Mouse (Mus musculus) brain, embryonic 18.5 days (tissue): ENCODE data around the gene Zdhhc12.

ENCODE experiments used
- DNase-seq: peaks from one replicate; pipeline ENCODE4 v3.0.0-alpha.2; 2012; ENCODE audit warnings: low read depth, low spot score

Gene Zdhhc12

GRCm38 (mm10) chr2:30100214-30100613 lies 6.8 kb upstream of the Zdhhc12 start:
- DNase-seq = no peak

DNA sequence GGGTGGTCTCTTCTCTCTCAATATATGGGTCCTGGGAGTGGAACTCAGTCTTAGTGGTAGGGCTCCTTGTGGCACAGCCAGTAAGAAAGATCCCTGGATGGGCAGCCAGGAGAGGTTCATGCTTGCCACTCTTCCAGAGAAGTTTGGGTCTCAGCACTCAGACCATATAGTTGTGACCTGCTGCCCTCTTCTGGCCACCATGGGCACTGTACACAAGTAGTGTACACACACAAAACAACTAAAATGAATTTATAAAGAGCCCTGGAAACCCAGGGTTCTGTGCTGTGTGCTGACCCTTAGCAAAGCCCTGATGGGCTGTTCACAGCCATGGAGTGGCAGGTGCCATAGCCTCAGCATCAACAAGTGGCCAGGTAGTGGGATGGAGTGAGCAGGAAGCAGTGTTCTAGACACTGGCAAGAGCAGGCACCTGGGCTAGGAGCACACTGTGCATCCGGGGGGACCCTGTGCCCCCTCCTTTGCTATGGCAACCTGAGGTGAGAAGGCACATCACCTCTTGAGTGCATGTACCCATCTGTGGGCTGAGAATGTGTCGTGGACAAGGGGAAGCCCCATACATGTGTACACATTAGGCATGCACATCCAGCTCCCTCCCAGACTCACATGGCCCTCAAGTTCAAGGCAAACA lies 2.6 kb upstream of the Zdhhc12 start:
- no peak for DNase-seq

- no peak for DNase-seq
Measured at GRCm38 (mm10) chr2:30094208-30094588, 750 bp upstream of the Zdhhc12 start.

DNA sequence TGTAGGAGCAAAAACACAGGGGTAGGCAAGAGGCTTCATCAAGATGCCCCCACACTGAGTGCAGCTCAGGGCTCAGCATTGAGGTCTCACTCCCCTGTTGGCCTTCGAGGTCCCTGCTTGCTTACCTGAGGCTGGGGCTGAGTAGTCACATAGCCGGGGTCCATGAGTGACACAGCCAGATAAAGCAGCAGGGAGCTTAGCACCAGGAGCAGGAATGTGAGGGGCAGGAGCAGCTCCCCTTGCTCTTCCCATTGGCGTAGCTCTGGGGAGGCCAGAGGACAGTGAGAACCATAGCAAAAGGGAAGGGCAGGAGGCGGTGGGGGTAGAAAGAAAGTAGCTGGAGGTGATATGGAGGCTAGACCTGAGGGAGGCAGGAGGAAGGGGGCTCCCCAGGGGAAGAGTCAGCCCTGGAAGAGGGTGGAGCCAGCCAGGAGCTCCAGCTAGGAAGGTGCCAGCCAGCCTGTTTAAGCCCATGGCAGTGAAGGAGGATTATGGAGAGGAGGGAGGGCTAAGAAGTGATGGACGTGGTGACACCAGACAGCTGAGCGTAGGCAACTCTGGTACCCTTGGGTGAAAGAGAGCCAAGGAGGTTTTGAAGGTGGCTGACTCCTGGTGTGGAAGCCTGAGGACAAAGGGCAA lies 1.0 kb downstream of the Zdhhc12 start:
- no peak for DNase-seq

DNA sequence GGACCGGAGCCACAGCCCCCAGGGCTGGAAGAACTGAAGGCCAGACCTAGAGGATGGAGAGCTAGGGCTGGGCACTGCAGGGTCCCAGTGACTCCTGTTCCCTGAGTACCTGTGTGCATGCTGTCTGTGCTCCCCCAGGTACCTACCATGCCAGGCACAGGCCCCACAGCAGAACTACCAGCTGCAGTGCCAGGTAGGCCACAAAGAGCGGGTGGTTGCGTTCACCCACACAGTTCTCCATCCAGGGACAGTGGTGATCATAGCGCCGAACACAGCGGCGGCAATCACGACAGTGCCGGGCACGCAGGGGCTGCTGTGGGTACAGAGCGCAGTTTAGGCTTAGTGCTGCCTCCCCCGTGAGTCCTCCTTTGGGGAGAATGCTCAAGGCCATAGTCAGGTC lies 1.9 kb downstream of the Zdhhc12 start:
- DNase-seq = no peak

GRCm38 (mm10) chr2:30087310-30087709 lies 6.1 kb downstream of the Zdhhc12 start:
- no peak for DNase-seq

DNA sequence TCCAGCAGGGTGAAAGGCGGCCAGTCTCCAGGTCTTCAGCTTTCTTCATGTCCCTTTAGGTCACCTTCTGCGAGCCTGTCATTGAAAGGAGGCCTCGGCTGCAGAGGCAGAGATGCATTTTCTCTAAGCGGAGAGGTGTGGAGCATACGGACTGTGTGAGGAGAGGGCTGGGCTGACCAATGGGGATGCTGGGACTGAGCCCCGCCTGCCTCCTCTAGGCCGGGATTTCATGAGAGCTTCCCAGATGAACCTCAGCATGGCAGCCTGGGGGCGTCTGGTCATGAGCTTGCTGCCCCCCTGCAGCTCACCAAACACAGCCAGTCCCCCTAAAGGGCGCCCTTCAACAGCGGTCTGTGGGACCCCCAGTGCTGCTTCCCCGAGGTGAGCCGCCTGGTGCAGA lies 8.8 kb downstream of the Zdhhc12 start:
- DNase-seq = no peak

GRCm38 (mm10) chr2:30084113-30084512 lies 9.3 kb downstream of the Zdhhc12 start:
- no peak for DNase-seq

DNA sequence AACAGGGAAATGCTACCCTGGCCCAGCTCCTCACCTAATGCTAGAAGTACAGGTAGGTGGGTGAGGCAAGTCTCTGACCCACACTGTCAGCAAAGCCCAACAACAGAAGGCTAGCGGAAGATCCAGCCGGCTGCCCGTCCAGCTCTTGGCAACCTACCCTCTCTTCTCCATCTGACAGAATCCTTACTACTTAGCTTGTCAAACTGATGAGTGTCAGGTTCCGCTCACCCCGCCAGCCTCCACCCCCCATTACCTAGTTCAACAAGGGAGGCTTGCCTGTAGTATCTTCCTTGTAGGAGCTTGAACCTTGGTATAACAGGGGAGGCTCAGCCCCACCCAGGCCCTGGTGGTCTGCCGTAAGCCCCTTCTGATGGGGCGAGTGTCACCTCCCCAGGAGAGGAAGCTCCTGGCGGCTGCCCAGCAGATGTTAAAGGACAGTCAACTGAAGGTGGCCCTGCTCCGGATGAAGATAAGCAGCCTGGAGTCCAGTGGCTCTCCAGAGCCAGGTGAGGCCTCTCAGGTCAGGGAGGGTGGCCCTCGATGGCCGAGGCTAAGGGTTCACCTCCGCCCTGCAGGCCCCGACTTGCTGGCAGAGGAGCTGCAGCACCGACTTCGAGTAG lies 13.2 kb downstream of the Zdhhc12 start:
- no peak for DNase-seq

DNA sequence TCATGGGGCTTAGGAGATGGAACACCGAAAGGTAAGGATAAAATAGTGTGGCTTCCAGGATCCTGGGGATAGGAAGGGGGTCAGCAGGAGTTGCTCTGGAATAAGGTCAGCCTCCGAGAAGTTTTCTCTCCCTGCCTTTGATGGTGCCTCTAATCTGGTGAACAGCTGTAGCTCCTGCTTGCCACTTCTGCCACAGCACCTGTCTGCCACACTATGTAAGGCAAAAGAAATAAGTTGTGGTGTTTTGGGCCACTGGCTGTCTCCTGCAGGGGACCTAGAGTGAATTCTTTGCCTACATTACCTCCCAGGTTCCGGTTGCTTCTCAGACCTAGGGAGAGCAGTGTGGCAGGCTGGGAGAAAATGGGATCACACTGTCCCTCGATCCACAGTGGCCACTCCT lies 14.7 kb downstream of the Zdhhc12 start:
- DNase-seq = no peak

DNA sequence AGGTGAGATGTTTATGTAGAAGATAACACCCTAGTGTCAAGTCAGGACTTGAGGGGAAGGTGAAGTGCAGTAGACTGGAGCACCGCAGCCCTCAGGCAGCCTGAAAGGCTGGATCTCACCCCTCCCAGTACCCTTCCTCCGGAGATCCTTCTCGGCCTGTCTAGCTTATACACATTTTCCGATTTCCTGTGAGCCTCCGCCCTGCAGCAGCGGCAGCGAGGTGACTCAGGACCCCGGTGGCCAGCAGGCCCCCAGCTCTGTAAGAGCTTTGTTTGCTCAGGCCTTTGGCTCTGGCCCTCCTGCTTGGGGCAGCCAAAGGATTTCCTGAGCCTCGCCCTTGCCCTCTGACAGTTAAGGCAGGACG lies 15.1 kb downstream of the Zdhhc12 start:
- DNase-seq = no peak

GRCm38 (mm10) chr2:30077502-30078348 lies 15.7 kb downstream of the Zdhhc12 start, which contains the start of gene Pkn3:
Gene Pkn3 (plus strand): TSS chr2:30077684.
- no peak for DNase-seq

DNA sequence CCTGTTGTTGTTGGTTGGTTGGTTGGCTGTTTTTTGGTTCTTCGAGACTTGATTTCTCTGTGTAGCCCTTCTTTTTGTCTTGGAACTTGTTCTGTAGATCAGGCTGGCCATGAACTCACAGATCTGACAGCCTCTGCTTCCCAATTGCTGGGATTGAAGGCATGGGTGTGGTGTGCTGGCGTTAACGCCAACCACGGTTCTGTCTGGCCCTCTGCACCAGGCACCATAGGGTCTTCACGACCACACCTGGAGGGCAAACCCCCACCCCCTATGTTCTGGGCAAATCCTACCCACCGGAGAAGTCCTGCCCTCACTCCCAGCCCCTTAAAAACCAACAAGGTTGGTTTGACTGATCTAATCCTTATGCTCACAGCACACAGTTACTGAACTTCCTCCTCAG lies 16.5 kb downstream of the Zdhhc12 start:
- no peak for DNase-seq

DNA sequence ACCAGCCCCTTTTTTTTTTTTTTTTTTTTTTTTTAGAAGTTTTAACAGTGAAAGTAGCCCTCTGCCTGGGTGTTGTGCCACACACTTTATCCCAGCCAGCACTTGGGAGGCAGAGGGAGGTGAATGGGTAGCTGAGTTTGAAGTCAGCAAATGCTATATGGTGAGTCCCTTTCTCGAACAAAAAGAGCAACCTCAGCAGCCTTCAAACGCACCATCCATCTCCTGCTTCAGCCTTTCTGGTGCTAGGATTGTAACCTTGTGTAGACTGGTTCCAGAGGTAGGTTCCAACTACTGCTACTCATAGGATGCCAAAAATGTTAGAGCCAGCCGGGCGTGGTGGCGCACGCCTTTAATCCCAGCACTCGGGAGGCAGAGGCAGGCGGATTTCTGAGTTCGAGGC lies 17.0 kb downstream of the Zdhhc12 start:
- DNase-seq = no peak

DNA sequence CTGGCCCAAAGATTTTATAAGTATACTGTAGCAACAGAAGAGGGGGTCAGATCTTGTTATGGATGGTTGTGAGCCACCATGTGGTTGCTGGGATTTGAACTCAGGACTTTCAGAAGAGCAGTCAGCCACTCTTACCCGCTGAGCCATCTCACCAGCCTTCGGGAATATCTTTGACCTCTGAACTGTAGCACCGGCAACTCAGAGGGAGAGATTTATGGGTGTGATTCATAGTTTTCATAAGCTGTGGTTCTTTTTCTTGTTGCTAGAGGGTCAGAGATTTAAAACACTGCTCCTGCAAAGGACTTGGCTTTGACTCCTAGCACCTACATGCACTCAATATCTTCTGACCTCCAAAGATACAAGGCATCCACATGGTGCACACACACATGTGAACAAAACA lies 17.8 kb downstream of the Zdhhc12 start:
- DNase-seq = no peak

DNA sequence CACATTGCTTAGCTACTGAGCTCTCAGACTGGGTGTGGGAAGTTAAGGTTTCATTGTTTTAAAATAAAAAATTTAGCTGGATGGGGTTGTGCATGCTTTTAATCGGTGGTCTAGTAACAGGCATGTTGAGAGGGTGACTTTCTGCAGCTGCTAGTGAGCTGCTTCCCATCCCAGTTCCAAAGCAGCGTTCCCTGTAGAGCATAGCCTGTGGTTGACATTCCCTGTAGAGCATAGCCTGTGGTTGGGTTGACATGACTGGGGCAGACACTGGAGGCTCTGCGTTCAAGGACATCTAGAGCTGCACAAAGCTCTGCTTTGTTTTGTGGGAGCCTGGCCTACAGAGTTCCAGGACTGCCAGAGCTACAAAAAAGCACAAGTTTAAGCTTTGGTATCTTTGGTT lies 20.2 kb downstream of the Zdhhc12 start:
- no peak for DNase-seq

- no peak for DNase-seq
Measured at GRCm38 (mm10) chr2:30072875-30073274, 20.6 kb downstream of the Zdhhc12 start.

- no peak for DNase-seq
Measured at GRCm38 (mm10) chr2:30067962-30068361, 25.5 kb downstream of the Zdhhc12 start.

GRCm38 (mm10) chr2:30067031-30067888 lies 26.2 kb downstream of the Zdhhc12 start:
- no peak for DNase-seq

DNA sequence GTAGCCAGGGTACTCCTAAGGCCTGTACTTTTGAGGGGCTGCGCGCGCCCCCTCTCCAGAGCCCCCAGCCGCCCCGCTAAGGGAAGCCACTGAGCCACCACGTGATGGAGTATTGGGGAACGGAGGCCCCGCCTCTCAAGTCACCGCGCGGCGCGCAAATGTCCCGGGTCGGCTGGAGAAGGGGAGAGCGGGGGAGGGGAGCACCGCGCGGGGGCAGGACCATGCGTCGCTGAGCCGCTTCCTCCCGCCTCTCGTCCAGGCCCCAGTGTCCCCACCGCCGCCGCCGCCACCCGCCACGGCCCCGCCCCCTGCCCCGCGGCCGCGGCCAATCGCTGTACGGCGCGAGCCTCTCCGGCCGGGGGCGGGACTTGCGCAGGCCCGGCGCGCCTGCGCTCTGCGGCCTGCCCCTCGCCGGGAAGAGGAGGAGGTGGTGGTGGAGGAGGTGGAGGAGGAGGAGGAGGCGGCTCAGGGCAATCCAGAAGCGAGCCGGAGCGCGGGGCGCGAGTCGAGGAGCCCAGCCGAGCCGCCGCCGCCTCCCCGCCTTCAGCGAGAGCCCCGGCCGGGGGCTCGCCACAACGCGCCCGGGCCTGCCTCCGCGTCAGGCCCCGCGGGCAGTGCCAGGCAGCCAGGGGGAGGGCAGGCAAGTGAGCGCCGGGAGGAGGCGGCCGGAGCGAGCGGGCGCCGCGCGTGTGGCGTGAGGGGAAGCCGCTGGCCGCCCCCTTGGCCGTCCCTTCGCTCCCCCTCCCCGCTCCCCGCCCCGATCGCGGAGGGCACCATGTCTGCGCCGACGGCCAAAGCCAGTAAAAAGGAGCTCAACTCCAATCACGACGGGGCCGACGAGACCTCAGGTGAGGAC lies 27.2 kb downstream of the Zdhhc12 start:
- DNase-seq = peak; percentile 89
